Mouse (Mus musculus): ENCODE data around the gene Gpr176. TPM values are rescaled to one million over a fixed set of nuclear protein-coding genes. Genes with fewer than 3 reads are reported as not detected.
"Not testable (repeated sequence)": the region's sequence is repeated elsewhere in the genome, so short reads cannot be mapped to it uniquely, and the experiment has no call there.

Gene Gpr176
- polyA plus RNA-seq, 1 experiment from 2014 or later: 0.41 TPM

DNA sequence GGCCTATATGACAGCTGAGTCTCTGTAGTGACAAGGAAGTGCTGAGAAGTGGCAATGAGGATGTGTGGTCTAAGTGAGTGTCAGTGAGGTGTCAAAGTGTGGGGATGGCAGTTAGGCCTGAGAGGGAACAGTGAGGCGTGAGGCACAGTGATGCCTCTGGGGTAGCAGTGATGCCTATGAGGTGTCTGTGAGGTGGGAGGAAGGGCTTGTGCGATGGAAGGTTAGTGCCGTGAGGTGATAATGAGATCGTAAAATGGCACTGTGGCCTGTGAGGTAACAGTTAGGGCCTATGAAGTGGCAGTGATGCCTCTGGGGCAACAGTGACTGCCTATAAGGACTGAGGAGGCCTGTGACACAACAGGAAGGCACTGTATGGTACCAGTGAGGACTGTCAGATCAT lies 69.8 kb downstream of the Gpr176 start:
- H3K4me3 ChIP-seq (ENCODE audit: low read depth, low read length): no peak overlapping the region
- H3K27ac ChIP-seq (ENCODE audit: low read length): no peak overlapping the region
- WGBS: 73% methylated on average over 4 of the region's 4 CpGs
- H3K36me3 ChIP-seq (ENCODE audit: control insufficient read depth, insufficient read depth, low read length): no peaks in the 10 kb centered on the region
- H3K9ac ChIP-seq (replicated peaks; ENCODE audit: low read depth, low read length): no peak overlapping the region
- no peak for ATAC-seq (ENCODE audit: insufficient number of reproducible peaks, insufficient read depth, low FRiP score, low read depth)
- no peaks in the 10 kb centered on the region for H3K27me3 ChIP-seq (ENCODE audit: control insufficient read depth, insufficient read depth, low read length)
- H3K9me3 ChIP-seq (ENCODE audit: control insufficient read depth, low read depth, low read length): no peaks in the 10 kb centered on the region
- no peak overlapping the region for H3K4me2 ChIP-seq (replicated peaks; ENCODE audit: low read depth, low read length)
- no peaks in the 10 kb centered on the region for H3K4me1 ChIP-seq (ENCODE audit: control insufficient read depth, insufficient read depth, low read length)

DNA sequence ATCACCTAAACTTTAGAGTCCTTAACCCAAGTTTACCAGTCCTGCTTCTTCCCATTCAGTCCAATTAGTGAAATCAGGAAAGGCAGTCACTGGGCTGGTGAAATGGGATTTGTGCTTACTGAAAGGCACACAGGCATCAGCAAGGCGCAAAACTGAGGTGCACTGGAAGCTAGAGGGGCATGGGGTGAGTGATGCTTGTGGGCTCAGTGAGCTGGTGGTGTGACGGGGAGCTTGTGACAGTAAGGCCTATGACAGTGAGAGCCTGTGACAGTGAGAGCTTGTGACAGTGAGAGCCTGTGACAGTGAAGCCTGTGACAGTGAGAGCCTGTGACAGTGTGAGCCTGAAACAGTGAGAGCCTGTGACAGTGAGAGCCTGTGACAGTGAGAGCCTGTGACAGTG lies 71.6 kb downstream of the Gpr176 start:
- H3K36me3 ChIP-seq (ENCODE audit: control insufficient read depth, insufficient read depth, low read length): no peaks in the 10 kb centered on the region
- H3K4me1 ChIP-seq (ENCODE audit: control insufficient read depth, insufficient read depth, low read length): no peaks in the 10 kb centered on the region
- H3K9ac ChIP-seq (replicated peaks; ENCODE audit: low read depth, low read length): no peak overlapping the region
- H3K27ac ChIP-seq (ENCODE audit: low read length): no peak overlapping the region
- no peak for ATAC-seq (ENCODE audit: insufficient number of reproducible peaks, insufficient read depth, low FRiP score, low read depth)
- no peaks in the 10 kb centered on the region for H3K27me3 ChIP-seq (ENCODE audit: control insufficient read depth, insufficient read depth, low read length)
- H3K4me3 ChIP-seq (ENCODE audit: low read depth, low read length): no peak overlapping the region
- H3K9me3 ChIP-seq (ENCODE audit: control insufficient read depth, low read depth, low read length): no peaks in the 10 kb centered on the region
- 76% methylated on average over 2 of the region's 2 CpGs for WGBS
- H3K4me2 ChIP-seq (replicated peaks; ENCODE audit: low read depth, low read length): no peak overlapping the region

- H3K36me3 ChIP-seq (ENCODE audit: control insufficient read depth, insufficient read depth, low read length): no peaks in the 10 kb centered on the region
- no peak overlapping the region for H3K27ac ChIP-seq (ENCODE audit: low read length)
- H3K4me2 ChIP-seq (replicated peaks; ENCODE audit: low read depth, low read length): no peak overlapping the region
- no peak overlapping the region for H3K4me3 ChIP-seq (ENCODE audit: low read depth, low read length)
- no peak for ATAC-seq (ENCODE audit: insufficient number of reproducible peaks, insufficient read depth, low FRiP score, low read depth)
- H3K9ac ChIP-seq (replicated peaks; ENCODE audit: low read depth, low read length): no peak overlapping the region
- WGBS: 79% methylated on average over 8 of the region's 8 CpGs
- no peaks in the 10 kb centered on the region for H3K4me1 ChIP-seq (ENCODE audit: control insufficient read depth, insufficient read depth, low read length)
- H3K27me3 ChIP-seq (ENCODE audit: control insufficient read depth, insufficient read depth, low read length): no peaks in the 10 kb centered on the region
- no peaks in the 10 kb centered on the region for H3K9me3 ChIP-seq (ENCODE audit: control insufficient read depth, low read depth, low read length)
Observed at GRCm38 (mm10) chr2:118301041-118301545, 72.1 kb downstream of the Gpr176 start.

DNA sequence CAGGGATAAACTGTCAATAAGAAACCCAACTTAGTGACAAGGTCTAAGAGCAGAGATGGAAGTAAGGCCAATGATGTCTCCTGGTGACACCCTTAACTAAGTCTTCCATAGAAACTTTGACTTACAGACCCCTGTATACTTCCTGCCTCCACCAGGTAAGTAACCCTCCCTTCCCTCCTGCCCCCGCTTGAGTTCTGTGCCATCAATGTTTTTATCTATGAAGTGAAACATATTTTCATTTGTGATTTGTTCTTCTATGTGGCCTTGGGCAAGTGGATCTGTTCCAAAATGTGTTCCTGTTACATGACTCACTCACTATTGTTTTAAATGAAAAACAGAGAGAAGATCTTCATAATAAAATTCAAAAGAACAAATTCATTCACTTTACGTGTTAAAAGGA lies 73.2 kb downstream of the Gpr176 start:
- H3K9me3 ChIP-seq (ENCODE audit: control insufficient read depth, low read depth, low read length): no peaks in the 10 kb centered on the region
- no peak overlapping the region for H3K9ac ChIP-seq (replicated peaks; ENCODE audit: low read depth, low read length)
- no peaks in the 10 kb centered on the region for H3K36me3 ChIP-seq (ENCODE audit: control insufficient read depth, insufficient read depth, low read length)
- 90% methylated on average over 2 of the region's 2 CpGs for WGBS
- no peaks in the 10 kb centered on the region for H3K4me1 ChIP-seq (ENCODE audit: control insufficient read depth, insufficient read depth, low read length)
- ATAC-seq (ENCODE audit: insufficient number of reproducible peaks, insufficient read depth, low FRiP score, low read depth): no peak
- H3K27ac ChIP-seq (ENCODE audit: low read length): no peak overlapping the region
- no peak overlapping the region for H3K4me3 ChIP-seq (ENCODE audit: low read depth, low read length)
- H3K27me3 ChIP-seq (ENCODE audit: control insufficient read depth, insufficient read depth, low read length): no peaks in the 10 kb centered on the region
- H3K4me2 ChIP-seq (replicated peaks; ENCODE audit: low read depth, low read length): no peak overlapping the region

GRCm38 (mm10) chr2:118298601-118299000 lies 74.6 kb downstream of the Gpr176 start:
- WGBS: 79% methylated on average over 4 of the region's 4 CpGs

DNA sequence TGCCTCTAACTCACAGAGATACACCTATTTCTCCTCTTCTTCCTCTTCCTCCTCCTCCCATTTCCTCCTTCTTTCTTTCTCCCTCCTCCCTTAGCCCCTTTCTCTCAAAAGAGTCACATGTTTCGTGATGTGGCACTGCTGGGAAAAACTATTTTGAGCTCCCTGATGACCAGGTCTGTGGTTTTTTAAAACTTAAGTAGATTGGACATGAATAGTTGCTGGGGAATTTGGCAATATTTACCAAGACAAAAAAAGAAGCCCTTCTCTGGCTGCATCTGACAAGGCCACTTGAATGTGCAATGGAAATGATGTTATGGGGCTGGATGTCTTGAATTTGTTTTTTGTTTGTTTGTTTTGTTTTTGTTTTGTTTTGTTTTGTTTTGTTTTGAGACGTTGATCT lies 75.3 kb downstream of the Gpr176 start:
- 69% methylated on average over 2 of the region's 2 CpGs for WGBS
- no peak overlapping the region for H3K4me3 ChIP-seq (ENCODE audit: low read depth, low read length)
- no peaks in the 10 kb centered on the region for H3K9me3 ChIP-seq (ENCODE audit: control insufficient read depth, low read depth, low read length)
- H3K27me3 ChIP-seq (ENCODE audit: control insufficient read depth, insufficient read depth, low read length): no peaks in the 10 kb centered on the region
- no peak overlapping the region for H3K27ac ChIP-seq (ENCODE audit: low read length)
- H3K36me3 ChIP-seq (ENCODE audit: control insufficient read depth, insufficient read depth, low read length): no peaks in the 10 kb centered on the region
- no peaks in the 10 kb centered on the region for H3K4me1 ChIP-seq (ENCODE audit: control insufficient read depth, insufficient read depth, low read length)
- no peak for ATAC-seq (ENCODE audit: insufficient number of reproducible peaks, insufficient read depth, low FRiP score, low read depth)
- no peak overlapping the region for H3K9ac ChIP-seq (replicated peaks; ENCODE audit: low read depth, low read length)
- no peak overlapping the region for H3K4me2 ChIP-seq (replicated peaks; ENCODE audit: low read depth, low read length)

More at GRCm38 (mm10) chr2:118298601-118299000, 74.6 kb downstream of the Gpr176 start:
- H3K9ac ChIP-seq (replicated peaks; ENCODE audit: low read depth, low read length): no peak overlapping the region
- H3K36me3 ChIP-seq (ENCODE audit: control insufficient read depth, insufficient read depth, low read length): no peaks in the 10 kb centered on the region
- no peak overlapping the region for H3K4me2 ChIP-seq (replicated peaks; ENCODE audit: low read depth, low read length)
- H3K4me1 ChIP-seq (ENCODE audit: control insufficient read depth, insufficient read depth, low read length): no peaks in the 10 kb centered on the region
- no peak overlapping the region for H3K27ac ChIP-seq (ENCODE audit: low read length)
- no peaks in the 10 kb centered on the region for H3K9me3 ChIP-seq (ENCODE audit: control insufficient read depth, low read depth, low read length)
- ATAC-seq (ENCODE audit: insufficient number of reproducible peaks, insufficient read depth, low FRiP score, low read depth): no peak
- no peak overlapping the region for H3K4me3 ChIP-seq (ENCODE audit: low read depth, low read length)
- no peaks in the 10 kb centered on the region for H3K27me3 ChIP-seq (ENCODE audit: control insufficient read depth, insufficient read depth, low read length)

DNA sequence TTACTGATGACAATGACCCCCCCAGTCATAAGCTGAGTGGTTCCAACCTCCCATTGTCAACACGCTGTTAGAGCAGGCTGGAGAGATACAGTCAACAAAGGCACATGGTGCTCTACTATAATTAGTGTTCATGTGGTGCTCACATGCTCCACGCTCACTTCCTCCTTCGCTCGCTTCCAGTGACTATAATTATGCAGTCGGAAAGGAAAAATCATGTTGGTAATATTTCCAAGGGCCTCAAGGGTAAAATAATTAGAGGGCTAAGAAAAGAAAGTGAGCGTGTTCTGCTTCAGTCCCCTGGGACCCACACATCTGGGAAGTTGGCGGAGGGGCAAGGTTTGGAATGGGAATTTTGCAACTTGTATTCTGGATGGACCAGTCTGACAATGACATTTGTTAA lies 77.7 kb downstream of the Gpr176 start:
- Histone ChIP-seq H3K4me2 (replicated peaks; ENCODE audit: low read depth, low read length) (no peak overlapping the region), H3K27me3 (ENCODE audit: control insufficient read depth, insufficient read depth, low read length) (no peaks in the 10 kb centered on the region), H3K4me3 (ENCODE audit: low read depth, low read length) (no peak overlapping the region), H3K9me3 (ENCODE audit: control insufficient read depth, low read depth, low read length) (no peaks in the 10 kb centered on the region), H3K27ac (ENCODE audit: low read length) (no peak overlapping the region), H3K36me3 (ENCODE audit: control insufficient read depth, insufficient read depth, low read length) (no peaks in the 10 kb centered on the region), H3K9ac (replicated peaks; ENCODE audit: low read depth, low read length) (no peak overlapping the region), H3K4me1 (ENCODE audit: control insufficient read depth, insufficient read depth, low read length) (no peaks in the 10 kb centered on the region)
- WGBS: 77% methylated on average over 7 of the region's 7 CpGs
- ATAC-seq (ENCODE audit: insufficient number of reproducible peaks, insufficient read depth, low FRiP score, low read depth): no peak

- no peaks in the 10 kb centered on the region for H3K4me1 ChIP-seq (ENCODE audit: control insufficient read depth, insufficient read depth, low read length)
- H3K9me3 ChIP-seq (ENCODE audit: control insufficient read depth, low read depth, low read length): no peaks in the 10 kb centered on the region
- H3K27ac ChIP-seq (ENCODE audit: low read length): no peak overlapping the region
- ATAC-seq (ENCODE audit: insufficient number of reproducible peaks, insufficient read depth, low FRiP score, low read depth): no peak
- H3K4me2 ChIP-seq (replicated peaks; ENCODE audit: low read depth, low read length): no peak overlapping the region
- H3K9ac ChIP-seq (replicated peaks; ENCODE audit: low read depth, low read length): no peak overlapping the region
- H3K4me3 ChIP-seq (ENCODE audit: low read depth, low read length): no peak overlapping the region
- 90% methylated on average over 5 of the region's 5 CpGs for WGBS
- no peaks in the 10 kb centered on the region for H3K27me3 ChIP-seq (ENCODE audit: control insufficient read depth, insufficient read depth, low read length)
- no peaks in the 10 kb centered on the region for H3K36me3 ChIP-seq (ENCODE audit: control insufficient read depth, insufficient read depth, low read length)
Observed at GRCm38 (mm10) chr2:118293583-118293982, 79.6 kb downstream of the Gpr176 start.

GRCm38 (mm10) chr2:118289066-118289460 lies 84.2 kb downstream of the Gpr176 start:
- WGBS: 89% methylated on average over 7 of the region's 7 CpGs
- H3K9ac ChIP-seq (replicated peaks; ENCODE audit: low read depth, low read length): not testable (repeated sequence)

More at GRCm38 (mm10) chr2:118289066-118289460, 84.2 kb downstream of the Gpr176 start:
- not testable (repeated sequence) for H3K4me2 ChIP-seq (replicated peaks; ENCODE audit: low read depth, low read length); H3K27ac ChIP-seq (ENCODE audit: low read length); H3K36me3 ChIP-seq (ENCODE audit: control insufficient read depth, insufficient read depth, low read length); H3K4me1 ChIP-seq (ENCODE audit: control insufficient read depth, insufficient read depth, low read length); H3K9me3 ChIP-seq (ENCODE audit: control insufficient read depth, low read depth, low read length); H3K4me3 ChIP-seq (ENCODE audit: low read depth, low read length); ATAC-seq (ENCODE audit: insufficient number of reproducible peaks, insufficient read depth, low FRiP score, low read depth); H3K27me3 ChIP-seq (ENCODE audit: control insufficient read depth, insufficient read depth, low read length)
